Mouse (Mus musculus): ENCODE data around the gene Fam189b.
"Not testable (repeated sequence)": the region's sequence is repeated elsewhere in the genome, so short reads cannot be mapped to it uniquely, and the experiment has no call there.

Fam189b gene

DNA sequence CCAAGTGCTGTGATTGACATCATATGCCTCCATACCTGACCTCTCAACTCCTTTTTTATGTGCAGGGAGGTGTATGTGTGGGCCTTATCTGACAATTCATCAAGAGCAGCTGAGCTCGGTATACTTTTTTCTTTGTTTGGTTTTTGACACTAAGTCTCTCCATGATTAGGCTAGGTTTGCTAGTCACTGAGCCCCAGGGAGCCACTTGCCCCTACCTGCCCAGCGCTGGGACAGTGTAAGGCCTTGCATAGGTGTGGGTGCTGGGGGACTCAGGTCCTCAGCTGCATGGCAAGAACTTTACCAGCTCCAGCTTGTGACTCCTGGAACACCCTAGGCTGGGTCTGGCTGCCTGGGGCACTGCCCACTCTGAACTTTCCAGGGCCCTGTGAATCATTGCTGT is 23.8 kb downstream of the Fam189b start:
- DNase-seq, result no peak

DNA sequence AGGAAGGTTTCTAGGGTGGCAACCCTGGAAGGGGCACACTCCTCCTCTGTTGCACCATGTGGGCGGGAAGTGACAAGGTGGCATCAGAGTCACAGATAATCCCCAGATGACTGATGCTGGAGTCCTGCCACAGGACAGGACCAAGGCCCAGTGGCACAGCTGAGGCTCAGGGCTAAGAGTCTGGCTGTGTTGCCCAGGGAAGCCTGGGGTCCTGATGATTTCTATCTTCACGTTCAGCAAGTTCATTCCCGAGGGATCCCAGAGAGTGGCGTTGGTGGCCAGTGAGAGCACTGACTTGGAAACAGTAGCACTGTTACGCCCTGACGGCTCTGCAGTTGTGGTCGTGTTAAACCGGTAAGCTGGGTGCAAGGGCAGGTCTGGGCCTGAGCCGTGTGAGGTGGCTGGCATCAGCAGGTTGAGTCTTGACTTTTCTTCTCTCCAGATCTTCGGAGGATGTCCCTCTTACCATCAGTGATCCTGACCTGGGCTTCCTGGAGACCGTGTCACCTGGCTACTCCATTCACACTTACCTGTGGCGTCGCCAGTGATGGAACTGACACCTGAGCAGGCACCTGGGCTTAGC is 25.2 kb downstream of the Fam189b start:
- no peak for DNase-seq

DNA sequence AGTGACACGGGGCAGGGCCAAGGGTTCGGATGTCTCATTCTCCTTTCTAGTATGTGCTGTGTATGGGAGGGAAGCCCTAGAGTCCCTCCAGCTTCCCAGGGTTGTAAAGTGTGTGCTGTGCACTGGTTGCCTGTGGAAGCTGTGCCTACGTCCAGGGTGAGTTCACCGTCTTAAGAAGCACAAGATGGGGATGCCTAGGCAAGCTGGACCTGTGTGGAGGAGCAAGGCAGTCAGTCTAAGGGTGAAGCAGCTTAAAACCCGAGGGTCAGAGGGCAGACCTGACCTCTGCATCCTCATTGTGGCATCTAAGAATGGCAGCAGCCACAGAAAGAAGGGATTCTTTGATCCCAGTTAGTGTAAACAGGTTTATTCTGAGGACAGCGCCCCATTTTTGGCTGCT is 25.8 kb downstream of the Fam189b start:
- DNase-seq, result no peak

DNA sequence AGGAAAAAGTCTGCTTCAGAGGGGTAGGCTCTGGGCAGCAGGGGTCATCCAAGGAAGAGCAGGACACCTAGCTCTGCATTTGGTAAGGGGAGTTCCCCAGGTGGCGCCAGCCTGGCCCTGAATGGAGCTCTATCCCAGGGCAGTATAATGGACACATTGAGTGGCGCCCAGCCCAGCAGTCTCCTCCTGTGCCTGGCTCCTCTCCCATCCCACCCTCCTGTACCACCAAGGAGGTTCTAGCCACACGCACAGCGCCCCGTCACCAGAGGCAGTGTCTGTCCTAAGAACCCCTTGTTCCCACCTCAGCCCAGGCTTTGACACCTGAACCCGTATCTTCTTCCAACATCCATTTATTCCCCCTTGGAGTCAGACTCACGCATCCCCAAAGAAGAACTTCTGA is 26.8 kb downstream of the Fam189b start:
- DNase-seq, result no peak

DNA sequence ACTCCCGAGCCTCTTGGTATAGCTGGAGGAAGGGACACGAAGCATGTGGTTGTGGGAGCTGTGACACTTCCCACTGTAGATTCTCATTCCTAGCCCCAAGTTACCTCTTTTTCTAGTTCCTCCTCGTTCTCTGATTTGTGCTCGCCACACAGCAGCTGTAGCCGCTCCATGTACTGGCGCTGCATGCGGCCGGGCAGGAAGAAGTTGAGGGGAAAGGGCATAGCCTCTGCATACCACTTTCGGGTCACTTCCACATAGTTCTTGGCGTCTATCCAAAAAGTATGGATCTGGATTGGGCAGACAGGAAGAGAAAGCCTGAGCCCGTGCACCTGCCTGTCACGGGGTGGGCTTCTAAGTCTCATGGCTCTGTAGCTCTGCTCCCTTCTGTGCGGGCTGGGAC is 27.2 kb downstream of the Fam189b start:
- no peak for DNase-seq

DNA sequence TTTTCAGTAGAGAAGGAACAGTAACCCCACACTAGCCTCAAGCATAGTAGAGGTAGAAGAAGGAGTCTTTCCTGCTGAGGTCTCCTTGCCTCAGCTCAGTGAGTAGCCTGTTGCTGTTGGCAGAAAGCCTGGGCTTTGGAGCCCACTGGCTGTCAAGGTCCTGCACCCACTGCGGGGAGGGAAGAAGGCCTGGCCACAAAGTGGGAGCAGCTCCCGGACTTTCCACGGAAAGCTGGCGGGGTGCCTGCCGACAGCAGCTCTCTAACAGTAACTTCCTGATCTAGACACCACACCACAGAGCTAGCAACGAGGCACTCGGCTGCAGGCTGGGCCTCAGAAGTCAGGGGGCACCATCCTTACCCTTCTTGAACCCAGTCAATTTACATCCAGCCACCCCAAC is 27.8 kb downstream of the Fam189b start:
- peak in 1 of 2 experiments; percentile 6 for DNase-seq

DNA sequence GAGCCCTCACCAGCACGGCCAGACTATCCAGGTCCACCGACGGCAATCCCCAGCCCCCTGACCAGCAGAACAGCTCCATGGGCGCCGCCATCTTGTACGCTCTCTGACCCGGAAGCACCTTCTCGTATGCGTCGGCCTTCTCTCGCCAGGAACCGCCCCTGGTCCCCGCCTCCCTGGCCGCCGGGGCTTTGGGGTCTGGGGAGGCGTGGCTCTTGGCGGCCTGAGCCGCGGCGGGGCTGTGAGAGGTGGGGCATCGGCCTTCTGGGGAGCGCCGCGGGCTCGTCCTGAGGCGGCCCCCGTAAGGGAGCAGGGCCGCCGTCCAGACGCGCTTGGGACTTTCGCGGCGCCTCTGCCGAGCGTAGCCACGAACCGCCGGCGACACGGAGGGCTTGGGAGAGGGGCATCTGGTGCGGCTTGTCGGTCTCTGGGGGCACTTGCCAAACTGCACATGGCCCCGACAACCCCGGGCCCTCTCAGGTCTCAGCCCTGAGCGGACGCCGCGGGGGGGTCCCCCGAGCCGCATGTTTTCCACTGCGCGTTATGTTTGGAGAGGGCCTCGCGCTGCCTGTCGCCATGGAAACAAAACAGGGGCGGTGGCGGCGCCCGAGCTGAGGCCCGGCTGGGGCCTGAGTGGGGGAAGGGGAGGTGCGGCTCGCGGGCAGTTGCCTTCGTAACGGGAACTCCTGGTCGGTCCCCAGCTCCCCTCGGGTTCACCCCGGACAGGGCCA is 31.0 kb downstream of the Fam189b start:
- DNase-seq, result peak; percentile 85 to 88

DNA sequence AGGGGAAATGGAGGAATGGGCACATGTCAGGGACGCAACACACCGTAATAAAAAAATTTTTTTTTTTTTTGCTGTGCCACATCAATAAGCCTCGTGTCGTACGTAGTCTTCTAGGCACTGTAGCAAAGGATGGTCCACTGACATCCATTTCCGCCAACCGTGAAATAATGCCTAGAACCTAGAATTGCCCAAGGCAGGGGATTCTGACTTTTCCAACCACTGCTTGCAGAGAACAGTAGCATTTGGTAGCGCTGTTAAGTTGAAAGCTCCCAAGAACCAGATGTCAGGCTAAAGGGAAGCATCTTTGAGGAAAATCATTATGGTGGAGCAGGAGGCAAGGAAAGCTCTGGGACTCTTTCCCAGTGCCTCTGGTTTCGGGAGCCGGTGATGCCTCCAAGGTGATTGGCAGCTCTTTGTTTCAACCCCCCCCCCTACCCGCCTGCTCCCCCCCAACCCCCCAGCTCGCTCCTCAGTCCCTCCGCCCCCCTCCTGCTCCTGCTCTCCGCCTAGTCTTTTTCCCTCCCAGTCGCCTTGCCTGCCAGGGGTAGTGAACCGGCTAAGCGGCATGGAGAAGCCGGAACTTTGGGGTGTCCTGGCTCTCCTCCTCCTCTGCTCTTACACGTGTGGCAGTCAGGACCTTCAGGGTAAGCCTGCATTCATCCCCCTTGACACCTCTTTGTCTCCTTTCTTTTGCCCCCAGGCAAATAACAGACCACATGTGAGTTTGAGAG is 31.9 kb downstream of the Fam189b start, which contains the start of gene Thbs3:
Thbs3 (plus strand) TSS at position 500 of the 731 bp plus-strand sequence.
- DNase-seq, result no peak

DNA sequence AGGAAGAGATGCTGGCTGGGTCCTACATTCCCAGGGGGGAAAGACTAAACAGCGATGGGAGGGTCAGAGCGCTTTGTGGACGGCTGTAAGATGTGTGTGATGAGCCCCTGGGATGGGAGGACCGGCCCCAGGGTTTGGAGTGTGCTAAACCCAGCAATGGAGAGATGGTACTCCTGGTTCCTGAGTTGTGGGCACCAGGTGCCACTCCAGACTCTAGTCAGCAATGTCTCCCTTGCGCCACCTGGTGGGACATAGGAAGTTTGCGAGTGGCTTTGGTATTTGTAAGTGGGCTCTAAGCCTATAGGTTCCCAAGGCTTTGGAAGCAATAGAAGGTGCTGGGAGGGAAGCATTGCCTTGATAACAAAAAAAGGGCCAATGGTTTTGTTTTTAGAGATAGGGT is 32.9 kb downstream of the Fam189b start:
- DNase-seq, result peak; percentile 81

DNA sequence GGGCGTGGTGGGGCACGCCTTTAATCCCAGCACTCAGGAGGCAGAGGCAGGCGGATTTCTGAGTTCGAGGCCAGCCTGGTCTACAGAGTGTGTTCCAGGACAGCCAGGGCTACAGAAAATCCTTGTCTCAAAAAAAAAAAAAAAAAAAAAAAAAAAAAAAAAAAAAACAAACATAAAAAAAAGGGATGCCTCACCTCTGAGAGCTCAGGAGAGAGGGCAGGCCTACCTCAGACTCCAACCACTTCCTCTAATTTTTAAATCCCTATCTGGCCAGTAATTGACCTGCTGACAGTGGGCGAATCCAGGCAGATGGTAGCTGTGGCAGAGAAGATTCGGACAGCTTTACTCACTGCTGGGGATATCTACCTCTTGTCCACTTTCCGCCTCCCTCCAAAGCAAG is 33.5 kb downstream of the Fam189b start:
- DNase-seq, result not testable (repeated sequence)

DNA sequence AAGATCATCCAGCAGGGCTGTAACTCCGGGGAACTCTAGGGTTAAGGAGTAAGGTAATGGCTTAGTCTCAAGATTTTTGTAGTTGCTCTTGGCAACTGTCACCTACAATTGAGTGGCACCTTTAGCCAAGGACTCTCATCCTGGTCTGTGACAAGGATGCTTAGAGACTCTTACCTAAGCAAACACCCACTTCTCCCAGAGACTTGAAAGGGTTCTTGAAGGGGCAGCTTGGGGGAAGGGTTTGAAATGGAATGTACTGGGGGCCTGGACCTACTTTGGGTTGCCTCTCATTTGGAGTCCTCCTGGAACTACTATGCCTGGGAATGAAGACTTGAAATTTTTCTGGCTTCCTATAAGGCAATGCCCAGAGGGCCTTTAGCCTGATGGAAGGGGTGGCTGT is 35.3 kb downstream of the Fam189b start:
- no peak for DNase-seq

DNA sequence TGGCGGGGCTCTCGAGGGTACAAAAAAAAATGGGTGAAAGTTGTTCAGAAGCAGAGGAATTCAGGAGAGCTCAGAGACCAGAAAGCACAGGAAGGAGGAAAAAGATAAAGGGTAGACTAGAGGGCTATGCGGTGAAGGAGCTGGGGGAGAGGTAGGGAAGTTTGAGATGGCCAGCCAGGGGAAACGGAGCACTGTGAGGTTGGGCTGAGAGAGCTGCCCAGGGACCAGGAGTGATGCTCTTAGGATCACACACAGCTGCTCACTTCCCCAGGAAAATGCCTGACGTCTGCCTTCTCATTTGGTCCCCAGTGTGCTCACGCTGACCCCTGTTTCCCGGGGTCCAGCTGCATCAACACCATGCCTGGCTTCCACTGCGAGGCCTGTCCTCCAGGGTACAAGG is 36.6 kb downstream of the Fam189b start:
- no peak for DNase-seq

DNA sequence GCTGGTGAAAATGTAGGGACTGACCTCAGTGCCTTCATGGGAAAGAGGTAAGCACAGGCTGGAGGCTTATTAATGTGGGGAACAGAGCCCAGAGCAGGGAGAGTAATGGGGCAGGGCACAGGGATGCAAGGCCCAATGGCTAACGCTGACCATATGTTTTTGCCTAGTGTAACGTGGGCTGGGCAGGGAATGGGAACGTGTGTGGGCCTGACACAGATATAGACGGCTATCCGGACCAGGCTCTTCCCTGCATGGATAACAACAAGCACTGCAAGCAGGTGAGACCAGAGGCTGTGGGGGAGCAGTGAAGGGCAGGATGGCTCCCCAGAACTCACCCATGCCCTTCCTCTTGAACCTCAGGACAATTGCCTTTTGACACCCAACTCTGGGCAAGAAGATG is 38.2 kb downstream of the Fam189b start:
- no peak for DNase-seq

DNA sequence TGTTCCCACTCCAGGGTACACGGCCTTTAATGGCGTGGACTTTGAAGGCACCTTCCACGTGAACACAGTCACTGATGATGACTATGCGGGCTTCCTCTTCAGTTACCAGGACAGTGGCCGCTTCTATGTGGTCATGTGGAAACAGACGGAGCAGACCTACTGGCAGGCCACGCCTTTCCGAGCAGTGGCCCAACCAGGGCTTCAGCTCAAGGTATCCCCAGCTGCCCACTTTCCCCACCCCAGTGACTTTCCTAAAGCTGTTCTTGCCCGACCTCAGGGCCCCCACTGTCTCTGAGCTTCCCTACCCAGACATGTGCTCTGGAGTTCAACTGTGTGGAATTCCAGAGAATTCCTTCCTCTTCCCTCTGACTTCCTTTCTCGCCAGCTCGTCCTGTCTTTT is 41.9 kb downstream of the Fam189b start:
- no peak for DNase-seq

DNA sequence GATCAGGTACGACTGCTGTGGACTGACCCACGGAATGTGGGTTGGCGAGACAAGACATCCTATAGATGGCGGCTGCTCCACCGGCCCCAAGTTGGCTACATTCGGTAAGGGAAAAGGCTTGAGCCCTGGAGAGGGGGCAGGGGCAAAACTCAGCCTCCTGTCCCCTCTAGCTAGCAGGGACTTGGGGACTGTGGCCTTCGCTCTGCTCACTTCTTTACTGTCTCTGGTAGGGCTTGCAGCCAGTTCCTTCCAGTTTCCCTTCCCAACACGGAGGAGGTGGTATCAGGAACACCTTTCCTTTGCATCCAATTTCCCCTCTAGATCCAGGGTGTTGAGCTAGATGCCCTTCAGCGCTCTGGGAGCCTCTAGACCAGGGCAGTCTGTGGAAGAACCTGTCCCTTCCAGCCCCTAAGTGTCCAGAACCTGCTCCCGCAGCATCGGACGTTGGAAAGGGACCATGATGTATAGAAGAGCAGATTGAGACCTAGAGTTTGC is 42.4 kb downstream of the Fam189b start:
- DNase-seq, result no peak

DNA sequence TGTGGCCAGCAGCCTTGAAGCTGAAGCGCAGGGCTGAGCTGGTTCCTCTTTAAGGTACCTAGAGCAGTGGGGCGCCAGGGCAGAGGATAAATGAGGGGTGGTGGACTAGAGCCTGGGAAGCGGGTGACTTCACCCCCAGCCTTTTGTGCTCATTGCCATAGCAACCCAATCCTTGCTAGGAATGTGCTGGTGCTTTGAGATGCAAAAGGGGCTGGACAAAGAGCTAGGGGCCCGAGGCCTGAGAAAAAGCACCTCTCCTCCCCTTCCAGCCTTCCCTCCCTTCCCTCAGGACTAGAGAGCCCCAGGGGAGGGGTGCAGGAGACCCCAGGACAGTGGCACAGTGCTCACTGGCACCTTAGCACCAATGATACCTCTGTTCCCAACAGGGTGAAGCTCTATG is 43.0 kb downstream of the Fam189b start:
- DNase-seq, result no peak

DNA sequence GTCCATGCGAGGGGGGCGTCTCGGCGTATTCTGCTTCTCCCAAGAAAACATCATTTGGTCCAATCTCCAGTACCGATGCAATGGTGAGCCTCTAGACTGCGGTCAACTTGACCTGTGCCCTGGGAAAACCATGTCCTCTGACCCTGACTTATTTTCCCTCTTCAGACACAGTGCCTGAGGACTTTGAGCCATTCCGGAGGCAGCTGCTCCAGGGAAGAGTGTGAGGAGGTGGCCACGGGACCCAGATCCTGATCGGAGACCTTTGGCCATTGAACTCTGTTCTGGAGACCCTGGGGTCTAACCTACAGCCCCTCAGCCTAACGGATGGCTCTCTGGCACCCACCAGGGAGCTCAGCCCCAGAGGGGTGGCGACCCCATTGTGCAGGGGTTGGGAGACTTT is 43.4 kb downstream of the Fam189b start:
- DNase-seq, result no peak

DNA sequence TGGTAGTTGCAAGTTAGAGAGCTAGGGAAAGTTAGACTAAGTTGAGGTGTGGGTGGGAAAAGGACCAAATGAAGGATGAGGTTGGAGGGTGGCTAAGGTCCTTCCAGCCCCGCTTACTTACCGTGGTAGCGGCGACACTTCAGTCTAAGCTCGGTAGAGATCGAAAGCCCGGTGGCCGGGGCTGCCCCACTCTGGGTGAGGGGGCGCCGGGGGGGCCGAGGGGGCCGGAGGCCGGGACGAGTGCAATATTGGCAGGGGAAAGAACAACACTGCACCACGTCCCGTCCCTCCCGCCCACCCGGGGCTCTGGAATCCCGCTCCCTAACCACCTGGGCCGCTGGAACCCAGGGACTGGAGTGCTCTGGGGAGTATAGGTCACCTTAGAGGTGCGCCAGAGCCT is 44.0 kb downstream of the Fam189b start, which contains the start of gene Mtx1:
Mtx1 (minus strand) TSS at position 189 of the 400 bp plus-strand sequence.
- DNase-seq, result no peak

DNA sequence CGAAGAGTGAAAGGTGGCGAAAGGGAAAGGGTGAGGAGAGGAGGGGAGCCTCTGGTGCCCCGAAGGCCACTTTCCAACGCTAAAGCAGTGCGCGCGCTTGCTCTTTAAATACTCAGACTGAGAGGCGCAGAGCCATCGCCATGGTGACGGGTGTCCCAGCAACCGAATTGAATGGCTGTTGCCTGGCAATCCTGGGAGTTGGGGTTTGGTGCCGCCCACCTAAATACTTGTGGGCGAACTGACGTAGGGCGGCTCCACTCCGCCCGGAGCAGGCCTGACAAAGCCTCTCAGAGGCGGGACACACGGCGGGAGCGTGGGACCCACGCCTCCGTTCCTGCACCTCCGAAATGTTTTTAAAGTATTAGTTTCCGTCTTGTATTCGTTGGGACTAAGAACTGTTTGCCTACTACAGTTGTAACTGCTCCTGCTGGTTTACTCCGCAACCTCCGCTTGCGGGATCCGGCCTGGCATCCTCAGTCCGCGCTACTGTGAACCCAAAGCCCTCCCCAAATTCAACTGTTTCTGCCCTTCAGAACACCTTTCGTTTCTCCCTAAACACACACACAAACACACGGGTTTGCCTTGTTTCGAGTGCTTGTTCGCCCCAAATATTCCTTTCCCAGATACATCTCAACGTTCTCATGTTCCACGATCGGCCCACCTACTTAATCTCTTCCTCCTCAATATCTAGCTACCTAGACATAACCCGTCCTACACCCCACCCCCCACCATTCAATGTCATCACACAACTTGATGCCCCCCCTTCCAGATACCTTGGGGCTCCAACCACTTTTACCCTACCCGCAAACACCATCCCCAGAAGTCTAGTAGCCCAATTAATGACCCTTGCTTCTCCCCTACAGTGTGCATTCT is 44.6 kb downstream of the Fam189b start:
- peak; percentile 35 to 61 for DNase-seq

DNA sequence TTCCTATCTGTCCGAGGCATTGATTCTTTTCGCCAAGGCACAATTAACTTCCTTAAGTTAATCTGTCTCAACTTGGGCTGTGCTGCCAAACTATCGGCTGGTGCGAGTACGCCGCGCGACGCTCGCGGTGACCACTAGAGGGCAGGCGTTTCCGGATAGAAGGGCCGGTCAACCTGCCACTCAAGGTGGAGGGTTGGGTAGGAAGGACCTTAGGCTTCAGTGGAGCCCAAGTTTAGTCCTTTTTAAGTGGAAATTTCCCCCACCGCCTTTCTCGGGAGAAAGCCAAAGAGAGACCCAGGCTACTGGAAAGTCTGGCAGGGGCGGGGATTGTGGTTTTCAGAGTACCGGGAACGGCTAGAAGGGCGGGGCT is 45.2 kb downstream of the Fam189b start:
- DNase-seq, result peak; percentile 82 to 86

DNA sequence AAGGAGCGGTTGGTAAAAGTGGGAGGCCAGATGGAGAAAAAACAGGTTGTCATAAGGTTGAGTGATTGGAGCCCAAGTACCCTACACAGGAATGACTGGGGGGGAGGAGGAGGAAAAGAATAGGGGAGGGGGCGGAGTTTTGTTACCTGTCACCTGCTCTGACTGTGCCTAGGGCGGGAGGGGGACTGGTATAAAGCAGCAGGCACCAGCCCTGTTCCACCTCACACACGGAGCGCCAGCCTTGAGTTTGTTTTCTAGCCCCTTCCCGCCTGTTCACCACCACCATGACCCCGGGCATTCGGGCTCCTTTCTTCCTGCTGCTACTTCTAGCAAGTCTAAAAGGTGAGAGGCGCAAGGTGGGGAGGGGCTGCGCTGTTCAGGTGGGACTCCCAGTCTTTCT is 45.9 kb downstream of the Fam189b start, which contains the start of gene Muc1:
Muc1 (plus strand) TSS at position 222 of the 400 bp plus-strand sequence.
- no peak for DNase-seq

DNA sequence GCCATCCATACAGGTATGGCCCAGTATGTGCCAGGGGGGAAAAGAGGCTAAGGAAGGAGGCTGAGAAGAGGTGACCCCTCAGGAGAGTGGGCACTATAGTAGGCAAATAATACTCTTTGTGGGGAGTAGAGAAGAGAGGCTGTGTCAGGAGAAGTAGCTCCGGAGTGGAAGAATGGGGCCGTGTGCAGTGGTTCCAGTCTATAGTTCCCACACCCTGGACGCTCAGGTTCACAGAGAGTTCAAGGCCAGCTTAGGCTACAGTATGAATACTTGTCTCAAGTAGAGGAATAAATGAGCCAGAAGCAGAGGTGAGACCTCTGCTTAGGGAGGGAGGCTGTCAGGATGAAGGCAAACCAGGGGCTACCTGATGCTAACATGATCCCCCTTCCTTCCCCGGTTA is 46.3 kb downstream of the Fam189b start:
- no peak for DNase-seq

DNA sequence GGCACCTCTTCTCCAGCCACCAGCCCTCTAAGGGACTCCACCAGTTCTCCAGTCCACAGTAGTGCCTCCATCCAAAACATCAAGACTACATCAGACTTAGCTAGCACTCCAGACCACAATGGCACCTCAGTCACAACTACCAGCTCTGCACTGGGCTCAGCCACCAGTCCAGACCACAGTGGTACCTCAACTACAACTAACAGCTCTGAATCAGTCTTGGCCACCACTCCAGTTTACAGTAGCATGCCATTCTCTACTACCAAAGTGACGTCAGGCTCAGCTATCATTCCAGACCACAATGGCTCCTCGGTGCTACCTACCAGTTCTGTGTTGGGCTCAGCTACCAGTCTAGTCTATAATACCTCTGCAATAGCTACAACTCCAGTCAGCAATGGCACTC is 47.6 kb downstream of the Fam189b start:
- DNase-seq, result no peak

All from thymus, postnatal 36 days (tissue).